Mouse (Mus musculus) gastrocnemius, adult 8-10 months (tissue): ENCODE measurements around the gene Cops2. TPM values are rescaled to one million over a fixed set of nuclear protein-coding genes. Genes with fewer than 3 reads are reported as not detected.

ENCODE experiments used
- DNase-seq, 2 experiments: peaks; one replicate each; pipeline ENCODE4 v3.0.0; 2022; ENCODE audit warnings: low spot score in 2 of 2
- total RNA-seq, 4 experiments: library from RNA; stranded (reverse); gene quantifications; 2 replicates each; pipeline ENCODE4 v1.2.4; 2022

Cops2 gene
- total RNA-seq, 4 experiments from 2014 or later = 92.1 to 111 (median 103) TPM

GRCm38 (mm10) chr2:125827898-125828297 lies 31.0 kb downstream of the Cops2 start:
- no peak for DNase-seq

- DNase-seq = no peak
Observed at GRCm38 (mm10) chr2:125826201-125826600, 32.7 kb downstream of the Cops2 start.

- no peak for DNase-seq
Observed at GRCm38 (mm10) chr2:125820397-125820796, 38.5 kb downstream of the Cops2 start.

GRCm38 (mm10) chr2:125813972-125814595 lies 44.9 kb downstream of the Cops2 start:
- no peak for DNase-seq

GRCm38 (mm10) chr2:125811332-125811731 lies 47.6 kb downstream of the Cops2 start:
- no peak for DNase-seq

GRCm38 (mm10) chr2:125809551-125809950 lies 49.4 kb downstream of the Cops2 start:
- no peak for DNase-seq

GRCm38 (mm10) chr2:125805826-125806225 lies 53.1 kb downstream of the Cops2 start:
- no peak for DNase-seq

GRCm38 (mm10) chr2:125801947-125802346 lies 57.0 kb downstream of the Cops2 start:
- no peak for DNase-seq

GRCm38 (mm10) chr2:125801038-125801437 lies 57.9 kb downstream of the Cops2 start:
- DNase-seq = no peak

GRCm38 (mm10) chr2:125800428-125800827 lies 58.5 kb downstream of the Cops2 start:
- no peak for DNase-seq

GRCm38 (mm10) chr2:125797872-125798271 lies 61.1 kb downstream of the Cops2 start:
- DNase-seq = no peak

GRCm38 (mm10) chr2:125795118-125795517 lies 63.8 kb downstream of the Cops2 start:
- no peak for DNase-seq

- no peak for DNase-seq
Observed at GRCm38 (mm10) chr2:125794166-125794565, 64.8 kb downstream of the Cops2 start.

- DNase-seq = no peak
Observed at GRCm38 (mm10) chr2:125792879-125793261, 66.1 kb downstream of the Cops2 start.

- DNase-seq = no peak
Observed at GRCm38 (mm10) chr2:125792144-125792878, 66.6 kb downstream of the Cops2 start.

- DNase-seq = no peak
Observed at GRCm38 (mm10) chr2:125791485-125791885, 67.5 kb downstream of the Cops2 start.

GRCm38 (mm10) chr2:125790242-125790641 lies 68.7 kb downstream of the Cops2 start:
- DNase-seq = no peak

- no peak for DNase-seq
Observed at GRCm38 (mm10) chr2:125789265-125789664, 69.7 kb downstream of the Cops2 start.

GRCm38 (mm10) chr2:125788785-125789184 lies 70.2 kb downstream of the Cops2 start:
- no peak for DNase-seq

GRCm38 (mm10) chr2:125788351-125788750 lies 70.6 kb downstream of the Cops2 start:
- DNase-seq = no peak

- DNase-seq = no peak
Observed at GRCm38 (mm10) chr2:125785021-125785420, 73.9 kb downstream of the Cops2 start.

GRCm38 (mm10) chr2:125784392-125784791 lies 74.5 kb downstream of the Cops2 start:
- no peak for DNase-seq

- DNase-seq = no peak
Observed at GRCm38 (mm10) chr2:125783868-125784267, 75.1 kb downstream of the Cops2 start.
